Mouse (Mus musculus) B cell, adult 67 days (primary cell): Measurements from ENCODE around the gene Ulk1. TPM values are rescaled to one million over a fixed set of nuclear protein-coding genes. Genes with fewer than 3 reads are reported as not detected.

Experiments used
- total RNA-seq, 2 experiments: library from RNA; stranded (reverse); gene quantifications; 4 replicates each; pipeline ENCODE4 v1.2.4; 2023

The Ulk1 gene
- 10 to 100 TPM; 45.8 to 59.2 TPM for total RNA-seq

GRCm38 (mm10) chr5:110809667-110810325, at the start of gene Ulk1:
Gene Ulk1, minus strand, starts transcription at chr5:110810097.

GRCm38 (mm10) chr5:110839678-110840365, 29.9 kb upstream of the Ulk1 start, which contains the start of the genes Hscb and Chek2:
Gene Hscb, minus strand, starts transcription at chr5:110839777.
Gene Chek2, plus strand, starts transcription at chr5:110839979.

GRCm38 (mm10) chr5:110779998-110780760, 29.7 kb downstream of the Ulk1 start, which contains the start of gene Pus1:
Gene Pus1, minus strand, starts transcription at chr5:110780659.

GRCm38 (mm10) chr5:110770448-110771158, 39.3 kb downstream of the Ulk1 start, which contains the start of gene Ep400:
Gene Ep400, minus strand, starts transcription at chr5:110770717.

Other genes with a start within 250 kb of the Ulk1 start
- gene Noc4l, start 156.7 kb downstream of the Ulk1 start, total RNA-seq: 10 to 100 TPM; 77.7 to 83.6 TPM
- gene Ddx51, start 156.6 kb downstream of the Ulk1 start, total RNA-seq: 10 to 100 TPM; 86.4 to 88.7 TPM
- 100 to 1,000 TPM; 221 to 247 TPM for gene Ep400, start 39.4 kb downstream of the Ulk1 start, total RNA-seq
- 10 to 100 TPM; 32.5 to 38.1 TPM for gene Pus1, start 29.4 kb downstream of the Ulk1 start, total RNA-seq
- gene Hscb, start 29.7 kb upstream of the Ulk1 start, total RNA-seq: 10 to 100 TPM; 23.3 to 24.2 TPM
- gene Chek2, start 29.9 kb upstream of the Ulk1 start, total RNA-seq: 10 to 100 TPM; 13.1 to 13.6 TPM
- gene Ttc28, start 69.7 kb upstream of the Ulk1 start, total RNA-seq: 10 to 100 TPM; 26.3 to 29.1 TPM